Mouse (Mus musculus) embryo, embryonic 10 days (tissue): ENCODE data around the gene Cpne5.
"Not testable (repeated sequence)": the region's sequence is repeated elsewhere in the genome, so short reads cannot be mapped to it uniquely, and the experiment has no call there.

Source experiments
- DNase-seq: peaks from one replicate; pipeline ENCODE4 v3.0.0-alpha.2; 2015; ENCODE audit warnings: low spot score

Gene Cpne5

DNA sequence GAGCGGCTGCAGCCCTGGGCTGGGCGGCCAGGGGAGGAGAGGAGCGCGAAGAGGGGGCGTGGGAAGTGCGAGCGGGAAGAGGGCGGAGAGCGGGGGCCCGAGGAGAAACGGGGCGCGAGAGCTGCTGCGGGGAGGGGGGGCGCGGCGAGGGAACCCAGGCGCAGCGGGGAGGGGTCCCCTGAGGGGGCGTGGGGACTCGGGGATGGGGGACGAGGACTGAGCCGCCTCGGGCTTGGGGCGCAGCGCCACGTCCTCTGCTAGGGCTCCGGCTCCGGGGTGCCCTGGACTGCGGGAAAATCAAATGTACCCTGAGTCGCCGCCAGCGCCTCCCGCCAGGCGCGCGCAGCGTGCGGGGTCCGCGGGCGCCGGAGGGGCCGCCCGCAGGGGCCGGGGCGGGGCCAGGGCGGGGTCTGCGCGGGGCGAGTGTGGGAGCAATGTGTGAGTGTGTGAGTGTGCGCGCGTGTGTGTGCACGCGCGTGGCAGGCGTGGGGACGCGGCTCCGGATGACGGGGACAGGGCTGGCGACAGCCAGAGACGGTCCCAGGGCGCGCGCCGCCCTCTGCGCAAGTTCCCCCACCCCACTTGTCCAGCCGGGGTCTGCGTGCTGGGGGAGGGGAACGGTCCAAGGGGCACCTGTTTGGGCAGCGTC is at the start of gene Cpne5:
TSS of gene Cpne5 (minus strand) at position 396 of the 649 bp plus-strand sequence.
- no peak for DNase-seq

DNA sequence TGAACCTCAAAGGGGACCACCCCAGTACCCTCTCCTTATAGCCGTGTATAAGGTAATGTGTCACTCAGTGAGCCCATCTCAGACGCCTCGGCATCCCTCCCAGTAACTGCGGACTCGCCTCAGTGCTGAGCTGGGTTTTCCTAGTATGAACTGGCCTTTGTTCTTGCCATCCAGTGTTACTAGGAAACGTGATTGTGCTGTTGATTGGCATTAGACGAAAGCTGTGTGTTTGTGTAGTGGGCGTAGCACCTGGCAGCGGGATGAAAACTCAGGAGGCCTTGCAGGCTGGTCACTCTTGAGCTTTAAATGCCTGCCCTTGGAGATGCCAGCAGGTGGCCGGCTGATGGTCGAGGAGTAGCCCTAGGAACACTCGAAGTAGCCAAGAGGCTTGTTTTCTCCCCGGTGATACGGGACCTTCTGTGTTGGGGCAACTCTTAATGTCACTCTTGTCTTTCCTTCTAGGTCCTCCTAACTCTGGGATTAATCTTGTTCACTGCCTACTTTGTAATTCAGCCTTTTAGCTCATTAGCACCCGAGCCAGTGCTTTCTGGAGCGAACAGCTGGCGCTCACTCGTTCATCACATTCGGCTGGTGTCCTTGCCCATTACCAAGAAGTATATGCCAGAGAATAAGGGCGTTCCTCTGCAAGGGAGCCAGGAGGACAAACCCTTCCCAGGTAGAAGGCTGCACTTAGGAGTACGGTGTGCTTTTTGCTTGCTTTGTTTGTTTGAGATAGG is 44.4 kb upstream of the Cpne5 start:
- no peak for DNase-seq

DNA sequence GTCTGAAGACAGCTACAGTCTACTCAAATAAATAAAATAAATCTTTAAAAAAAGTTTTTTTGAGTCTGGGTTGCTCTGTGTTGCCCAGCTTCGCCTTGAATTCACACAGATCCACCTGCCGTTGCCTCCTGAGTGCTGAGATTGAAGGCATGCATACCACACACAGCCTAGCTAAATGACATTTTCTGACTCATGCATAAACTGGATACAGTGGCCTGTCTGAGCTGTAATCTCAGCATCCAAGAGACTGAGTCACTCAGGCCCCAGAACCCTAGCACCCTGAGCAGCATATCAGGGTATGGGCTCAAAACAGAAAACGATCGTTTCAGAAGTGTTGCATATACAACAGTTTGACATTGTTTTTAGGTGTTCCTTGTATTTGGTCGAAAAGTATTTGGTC is 43.6 kb upstream of the Cpne5 start:
- DNase-seq: no peak

DNA sequence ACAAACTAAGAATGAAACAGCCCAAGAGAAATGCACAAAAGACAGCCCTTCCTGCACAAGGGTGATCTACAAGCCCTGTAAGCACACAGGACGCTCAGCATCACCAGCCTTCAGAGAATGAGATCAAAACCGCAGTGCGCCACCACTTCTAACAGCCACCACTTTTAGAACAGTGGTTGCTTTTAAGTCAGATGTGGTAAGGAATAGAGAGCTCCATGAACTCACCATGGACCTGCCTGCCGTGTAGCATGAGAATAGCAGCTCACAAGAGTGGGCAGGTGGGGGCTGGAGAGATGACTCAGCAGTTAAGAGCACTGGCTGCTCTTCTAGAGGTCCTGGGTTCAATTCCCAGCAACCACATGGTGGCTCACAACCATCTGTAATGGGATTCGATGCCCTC is 42.5 kb upstream of the Cpne5 start:
- DNase-seq: no peak

DNA sequence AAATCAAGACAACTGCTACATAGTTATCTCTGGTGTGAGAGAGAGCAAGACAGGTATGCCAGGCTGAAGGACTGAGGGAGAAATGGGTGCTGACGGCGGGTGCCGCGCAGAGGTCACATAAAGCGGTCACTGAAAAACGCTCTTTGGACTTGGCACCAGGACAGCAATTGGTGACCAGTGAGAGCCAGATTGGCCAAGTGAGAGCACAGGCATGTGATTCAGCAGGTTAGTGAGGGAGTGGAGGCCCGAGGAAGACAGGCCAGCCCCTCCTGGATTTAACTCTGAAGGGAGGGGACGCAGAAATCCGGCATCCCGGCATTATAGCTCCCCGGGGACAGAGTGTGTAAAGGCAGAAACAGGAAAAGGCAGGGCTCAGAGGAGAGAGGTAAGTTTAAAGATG is 35.9 kb upstream of the Cpne5 start:
- no peak for DNase-seq

DNA sequence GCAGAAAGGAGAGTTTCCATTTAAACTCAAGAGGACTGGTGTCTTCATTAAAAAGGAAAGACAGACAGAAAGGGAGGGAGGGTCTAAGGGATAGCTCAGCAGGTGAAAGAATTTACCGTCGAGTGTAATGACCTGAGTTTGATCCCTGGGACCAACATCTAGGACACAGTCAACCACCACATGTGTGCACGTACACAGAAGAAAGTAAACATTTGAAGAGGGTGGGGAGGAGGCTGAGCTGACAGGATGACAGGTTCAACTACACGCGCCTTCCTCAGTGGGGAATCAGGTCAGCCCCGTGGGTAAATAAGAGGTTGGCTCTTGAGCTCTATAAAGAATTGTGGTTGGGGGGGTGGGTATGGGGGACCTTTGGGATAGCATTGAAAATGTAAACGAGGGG is 35.2 kb upstream of the Cpne5 start:
- DNase-seq: no peak

DNA sequence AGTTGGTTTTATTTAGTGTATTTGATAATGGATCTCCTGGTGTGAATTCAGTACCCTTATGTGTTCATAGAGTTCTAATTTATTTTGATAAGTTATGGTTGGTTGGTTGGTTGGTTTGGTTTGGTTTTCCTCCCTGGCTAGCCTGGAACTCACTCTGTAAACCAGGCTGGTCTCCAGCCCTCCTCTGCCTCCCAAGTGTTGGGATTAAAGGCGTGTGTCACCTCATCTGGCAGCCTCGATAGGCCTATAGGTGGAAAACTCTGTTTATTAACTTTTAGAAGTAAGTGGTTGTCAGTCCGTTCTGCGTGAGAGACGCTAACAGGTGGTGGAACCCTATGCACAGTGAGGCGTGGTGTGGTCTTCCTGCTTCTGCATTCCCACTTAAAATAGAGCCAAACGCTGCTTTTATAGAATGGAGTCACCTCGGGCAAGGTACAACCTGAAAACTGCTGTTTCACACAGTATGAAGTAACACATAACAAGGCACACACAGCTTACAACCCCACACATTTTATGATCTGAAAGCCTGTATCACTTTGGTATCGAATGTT is 32.3 kb upstream of the Cpne5 start:
- no peak for DNase-seq

DNA sequence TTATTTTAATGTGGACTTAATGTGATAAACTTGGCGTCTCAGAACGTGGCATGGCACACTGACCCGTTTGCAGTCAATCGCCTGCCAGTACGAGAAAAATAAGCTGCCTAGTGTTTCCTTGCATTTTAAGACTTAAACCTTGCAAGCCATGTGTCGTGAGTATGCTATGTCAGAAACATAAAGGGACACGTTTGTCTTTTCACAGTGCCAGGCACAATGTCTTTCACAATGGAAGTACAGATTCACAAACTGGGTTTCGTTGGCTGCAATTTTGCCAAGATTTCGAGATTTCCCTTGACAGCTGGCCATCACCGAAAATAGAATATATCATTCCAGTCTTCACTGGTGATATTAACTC is 31.4 kb upstream of the Cpne5 start:
- DNase-seq: no peak

DNA sequence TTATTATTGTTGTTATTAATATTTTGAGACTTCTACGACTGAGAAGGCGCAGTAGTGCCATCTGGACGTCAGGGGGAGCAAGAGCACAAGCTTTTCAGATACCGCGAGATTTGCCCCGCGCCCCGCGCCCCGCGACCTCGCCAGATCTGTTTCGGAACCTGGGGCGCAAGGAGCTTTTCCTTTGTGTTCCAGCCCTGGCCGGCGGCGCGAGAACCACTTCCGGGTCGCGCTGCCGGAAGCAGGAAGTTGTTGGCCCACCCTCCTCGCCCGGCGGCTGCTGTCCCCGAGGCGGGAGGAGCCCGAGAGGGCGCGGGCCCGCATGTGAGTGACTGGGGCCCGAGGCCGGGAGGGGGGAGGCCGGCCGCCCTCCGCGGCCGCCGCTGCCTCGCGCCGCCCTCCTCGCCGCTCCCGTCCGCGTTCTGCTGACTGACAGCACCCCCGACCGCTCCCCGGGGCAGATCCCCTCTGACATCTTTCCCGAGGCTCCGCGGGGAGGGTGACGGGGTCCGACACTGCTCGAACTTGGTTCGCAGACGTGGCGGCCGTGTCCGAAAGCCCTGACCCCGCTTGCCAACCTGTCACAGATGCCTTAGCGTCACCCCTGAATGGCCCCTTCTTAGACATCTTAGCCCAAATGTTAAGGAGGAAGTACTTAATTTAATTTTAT is 30.8 kb upstream of the Cpne5 start, which contains the start of gene BC004004:
TSS of gene BC004004 (plus strand) at position 107 of the 667 bp plus-strand sequence.
- DNase-seq: peak; percentile 97

DNA sequence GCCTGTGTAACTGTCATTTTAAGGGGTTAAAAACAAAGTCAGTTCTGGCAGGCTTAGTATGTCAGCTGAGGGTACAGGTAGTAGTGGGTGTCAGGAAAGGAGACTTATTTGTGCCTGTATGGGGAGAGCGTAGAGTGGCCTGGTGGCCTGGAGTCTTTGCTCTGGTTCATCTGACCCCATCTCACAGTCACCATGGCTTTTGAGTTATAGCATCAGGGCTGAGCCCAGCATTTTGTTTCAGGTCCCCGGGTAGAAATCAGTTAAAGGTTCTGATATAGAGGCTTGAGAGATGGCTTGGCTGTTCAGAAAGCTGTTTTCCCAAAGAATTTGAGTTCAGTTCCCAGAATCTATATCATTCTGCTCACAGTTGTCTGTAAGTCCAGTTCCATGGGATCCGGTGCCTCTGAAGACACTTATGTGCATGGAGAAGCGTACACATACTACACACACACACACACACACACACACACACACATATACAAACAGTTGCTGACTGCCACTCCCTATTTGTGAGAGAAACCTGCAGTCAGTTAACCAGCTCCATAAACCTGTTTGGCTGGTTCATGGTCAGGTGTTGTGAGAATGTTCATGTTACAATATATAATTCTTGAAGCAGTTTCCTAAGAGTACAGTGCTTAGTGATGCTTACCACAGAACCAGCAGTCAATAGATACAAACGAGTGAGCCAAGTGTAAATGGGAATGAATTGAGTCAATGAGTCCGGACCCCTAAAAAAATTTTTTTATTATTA is 30.1 kb upstream of the Cpne5 start:
- no peak for DNase-seq

DNA sequence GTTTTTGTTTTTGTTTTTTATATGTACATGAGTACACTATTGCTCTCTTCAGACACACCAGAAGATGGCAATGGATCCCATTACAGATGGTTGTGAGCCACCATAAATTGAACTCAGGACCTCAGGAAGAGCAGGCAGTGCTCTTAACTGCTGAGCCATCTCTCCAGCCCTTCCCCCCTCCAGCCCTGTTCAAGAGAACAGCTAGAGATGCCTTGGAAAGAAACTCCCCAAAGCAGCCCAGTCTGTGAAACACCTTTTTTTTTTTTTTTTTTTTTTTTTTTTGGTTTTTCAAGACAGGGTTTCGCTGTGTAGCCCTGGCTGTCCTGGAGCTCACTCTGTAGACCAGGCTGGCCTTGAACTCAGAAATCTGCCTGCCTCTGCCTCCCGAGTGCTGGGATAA is 29.1 kb upstream of the Cpne5 start:
- not testable (repeated sequence) for DNase-seq

DNA sequence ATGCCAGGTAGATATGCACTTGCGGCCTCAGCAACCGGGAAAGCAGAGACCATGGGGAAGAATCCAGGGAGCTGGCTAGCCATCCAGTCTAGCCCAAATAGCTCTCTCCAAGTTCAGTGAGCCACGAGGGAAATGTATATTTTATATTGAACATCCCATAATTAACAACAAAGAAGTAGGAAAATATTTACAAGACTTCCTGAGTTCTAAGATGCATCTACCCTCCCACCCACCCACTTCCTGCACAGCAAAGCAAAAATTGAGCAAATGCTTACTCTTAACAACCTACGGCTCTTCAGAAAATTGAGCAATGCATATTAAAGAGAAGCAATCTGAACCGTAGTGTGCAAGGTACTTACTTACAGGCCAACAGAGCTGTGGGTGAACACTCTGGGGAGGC is 26.8 kb upstream of the Cpne5 start:
- no peak for DNase-seq

DNA sequence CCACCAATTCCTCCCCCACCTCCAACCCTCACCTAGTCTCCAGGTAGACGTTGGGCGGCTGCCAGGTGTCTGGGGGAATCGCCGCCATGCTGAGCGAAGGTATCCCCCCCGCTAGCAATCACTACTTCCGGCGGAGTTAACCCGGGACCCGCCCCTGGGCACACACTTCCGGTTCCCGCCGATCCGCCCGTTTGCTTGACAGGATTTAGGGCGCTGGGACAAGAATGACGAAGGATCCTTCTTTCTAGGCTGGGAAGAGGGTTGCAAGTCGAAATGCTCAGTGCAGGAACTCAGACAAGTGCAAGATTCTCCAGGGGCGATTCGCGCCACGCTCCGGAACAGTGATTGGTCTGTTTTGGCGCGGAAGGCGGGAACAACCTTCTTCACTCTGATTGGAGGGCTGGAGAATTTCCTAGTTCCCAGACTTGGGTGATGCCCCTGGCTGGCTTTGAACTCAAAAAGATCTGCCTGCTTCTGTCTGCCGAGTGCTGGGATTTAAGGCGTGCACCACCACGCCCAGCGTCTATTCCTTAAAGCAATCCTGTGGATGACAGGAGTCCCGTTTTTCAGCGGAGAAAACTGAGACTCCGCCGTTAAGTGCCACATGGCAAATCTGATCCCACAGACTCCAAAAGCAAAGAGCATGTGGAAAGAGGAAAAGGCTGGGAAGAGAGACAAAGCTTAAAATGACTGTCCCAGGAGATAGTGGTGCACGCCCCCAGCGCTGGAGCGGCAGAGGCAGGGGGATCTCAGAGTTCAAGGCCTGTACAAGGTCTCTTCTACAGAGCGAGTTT is 26.1 kb upstream of the Cpne5 start, which contains the start of gene Ppil1:
TSS of gene Ppil1 (minus strand) at position 347 of the 794 bp plus-strand sequence.
- peak; percentile 91 for DNase-seq

DNA sequence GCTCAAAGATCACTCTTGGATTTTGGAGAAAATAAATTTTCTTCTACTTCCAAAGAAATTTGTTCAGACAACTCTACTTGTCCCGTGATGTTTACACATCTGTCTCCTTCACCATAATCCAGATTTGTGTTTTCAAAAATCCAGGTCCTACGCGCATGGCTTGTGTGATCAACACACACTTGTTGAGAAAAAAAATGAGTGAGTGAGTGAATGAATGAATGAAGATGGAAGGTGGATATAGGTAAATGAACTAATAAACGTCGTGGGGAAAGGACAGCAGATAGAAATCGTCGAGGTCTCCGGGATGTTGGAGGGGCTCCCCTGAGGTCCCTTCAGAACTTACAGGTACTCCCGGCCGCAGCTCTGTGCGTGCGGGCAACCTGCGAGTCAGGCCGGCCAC is 25.4 kb upstream of the Cpne5 start:
- no peak for DNase-seq

DNA sequence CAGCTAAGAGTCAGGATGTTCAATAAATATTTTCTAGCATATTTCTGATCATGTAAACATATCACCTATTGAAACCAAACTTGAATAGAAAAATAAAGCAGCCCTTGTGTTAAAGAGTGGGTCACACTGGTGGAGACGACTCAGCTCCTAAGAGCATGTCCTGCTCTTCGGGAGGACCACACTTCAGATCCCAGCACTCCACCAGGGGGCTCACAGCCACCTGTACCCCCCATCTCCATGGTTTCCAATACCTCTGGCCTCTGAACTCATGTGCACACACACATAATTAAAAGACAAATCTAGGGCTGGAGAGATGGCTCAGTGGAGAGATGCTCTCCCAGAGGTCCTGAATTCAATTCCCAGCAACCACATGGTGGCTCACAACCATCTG is 24.3 kb upstream of the Cpne5 start:
- no peak for DNase-seq

DNA sequence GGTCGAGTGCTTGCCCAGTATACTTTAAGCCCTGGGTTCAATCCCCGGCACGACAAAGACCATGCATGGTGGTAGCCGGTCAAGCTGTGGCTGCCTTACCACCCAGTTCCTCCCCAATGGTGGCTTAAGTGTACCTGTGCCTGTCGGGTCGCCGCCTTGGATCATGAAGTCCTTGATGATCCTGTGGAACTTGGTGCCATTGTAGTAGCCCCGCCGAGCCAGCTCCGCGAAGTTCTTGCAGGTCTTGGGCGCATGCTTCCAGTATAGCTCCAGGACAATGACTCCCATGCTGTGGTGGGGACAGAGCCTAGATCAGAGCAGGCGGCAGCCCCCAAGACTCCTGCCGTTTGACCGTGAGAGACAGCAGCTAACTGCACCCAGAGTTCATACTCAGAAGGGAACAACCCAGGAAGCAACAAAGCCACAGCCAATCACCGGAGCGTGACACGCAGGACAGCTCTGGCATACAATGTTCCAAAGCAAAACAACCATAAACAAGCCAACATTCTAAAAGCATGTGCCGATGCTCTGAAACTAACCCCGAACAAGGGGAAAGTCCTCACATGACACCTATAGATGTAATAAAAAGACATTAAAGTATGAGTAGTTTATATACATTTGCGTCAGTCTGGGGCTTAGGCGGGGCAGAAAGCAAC is 23.8 kb upstream of the Cpne5 start:
- no peak for DNase-seq

DNA sequence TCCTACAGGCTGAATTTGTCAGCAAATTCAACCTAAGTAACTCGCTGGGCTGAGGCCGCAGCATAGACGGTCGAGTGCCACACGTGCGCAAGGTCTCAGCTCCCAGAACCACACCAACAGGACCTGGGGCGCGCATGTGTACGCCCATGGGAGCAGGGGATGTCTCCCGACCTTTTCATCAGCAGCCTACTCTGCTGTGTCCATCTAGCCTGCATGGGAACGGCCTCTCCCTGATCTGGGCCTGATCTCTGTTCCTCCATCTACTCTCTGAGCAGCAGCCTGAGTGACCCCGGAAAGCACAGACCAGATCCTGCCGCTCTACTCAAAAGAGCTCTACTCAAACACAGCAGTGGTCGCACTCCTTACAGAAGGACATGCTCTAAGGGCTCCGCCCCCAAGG is 22.5 kb upstream of the Cpne5 start:
- DNase-seq: no peak

DNA sequence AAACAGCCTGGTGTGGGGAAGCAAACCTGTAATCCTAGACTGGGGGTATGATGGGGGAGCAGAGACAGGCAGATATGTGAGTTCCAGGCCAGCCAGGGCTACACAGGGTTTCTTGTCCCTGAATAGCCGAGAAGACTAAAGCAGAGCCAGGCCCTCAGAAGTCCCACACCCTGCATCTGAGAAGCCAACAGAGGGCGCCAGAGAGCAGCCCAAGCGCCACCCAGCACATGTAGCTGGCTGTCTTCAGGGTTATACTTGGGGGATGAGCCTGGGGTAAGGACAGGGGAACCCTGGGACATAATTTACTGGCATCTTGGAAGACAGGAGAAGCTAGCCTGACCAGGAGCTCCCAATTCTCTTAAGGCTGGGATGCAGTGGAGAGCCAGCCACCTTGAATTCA is 21.5 kb upstream of the Cpne5 start:
- DNase-seq: peak; percentile 76

DNA sequence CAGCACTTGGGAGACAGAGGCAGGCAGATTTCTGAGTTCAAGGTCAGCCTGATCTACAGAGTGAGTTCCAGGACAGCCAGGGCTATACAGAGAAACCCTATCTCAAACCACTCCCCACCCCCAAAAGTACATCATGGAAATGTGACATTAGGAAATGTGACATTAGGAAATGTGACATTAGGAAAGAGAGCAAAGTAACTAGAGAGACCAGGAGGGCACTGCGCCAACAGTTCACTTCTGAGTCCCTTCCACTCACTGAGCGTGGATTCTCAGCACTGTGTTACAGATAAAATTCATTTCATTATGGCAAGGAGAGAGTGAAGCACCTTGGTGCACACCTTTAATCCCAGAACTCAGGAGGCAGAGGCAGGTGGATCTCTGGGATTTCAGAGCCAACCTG is 21.0 kb upstream of the Cpne5 start:
- DNase-seq: no peak

DNA sequence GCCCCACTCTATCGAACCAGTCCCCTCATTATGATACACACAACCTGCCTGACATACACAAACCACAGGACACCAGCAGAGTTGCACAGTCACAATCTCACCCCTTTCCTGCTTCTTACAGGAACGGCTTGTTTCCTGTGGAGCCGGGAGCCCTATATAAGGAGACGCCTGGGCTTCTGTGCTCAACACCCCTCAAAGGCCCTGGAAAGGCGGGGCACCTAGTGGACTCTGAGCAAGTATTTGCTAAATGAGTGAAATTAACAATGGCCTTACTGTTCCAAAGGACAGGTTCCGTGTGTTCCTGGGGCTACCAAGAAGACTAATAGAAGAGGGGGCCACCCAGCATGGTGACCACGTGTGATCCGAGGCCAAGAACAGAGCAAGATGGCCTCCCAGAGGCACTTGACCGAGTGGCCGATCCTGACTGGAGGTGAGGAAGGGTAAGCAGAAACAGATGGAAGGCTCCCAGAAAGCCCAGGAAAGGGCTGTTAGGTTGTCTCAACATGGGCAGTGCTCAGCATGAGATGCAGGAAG is 20.1 kb upstream of the Cpne5 start:
- DNase-seq: no peak
